Comparison of ENCODE assay signal across 9 mouse cellular contexts in genomic region chr11:99147920-99148289, GRCm38 (mm10). TPM values are rescaled to one million over a fixed set of nuclear protein-coding genes. Genes with fewer than 3 reads are reported as not detected.
A peak's percentile ranks its signal among the peaks of the same experiment; 100 is the strongest.
DNase-seq lines count a peak whose midpoint lies in the region; ATAC-seq and TF ChIP-seq lines count a peak whose summit lies in the region.
"Had no signal": no experiment of that assay in that cellular context is flagged by ENCODE, and none has a peak within 500 bp of the region (broad histone marks: within the 10 kb centered on the region; RNA-seq: fewer than 3 reads in every experiment).

No protein-coding gene starts in this region.

- H3K27ac ChIP-seq in lung, embryonic 15.5 days = peak overlapping the region; percentile 90
- peak overlapping the region; percentile 97 for H3K27ac ChIP-seq in embryonic facial prominence, embryonic 11.5 days (replicated peaks; ENCODE audit: low read depth, low read length)
- H3K27ac ChIP-seq in limb, embryonic 11.5 days (replicated peaks; ENCODE audit: low read depth, low read length) = peak overlapping the region; percentile 99
- peak overlapping the region; percentile 82 for H3K27ac ChIP-seq in stomach, postnatal 0 days (replicated peaks)

- no peak for TF ChIP-seq EP300 in stomach, postnatal 0 days (optimal IDR thresholded peaks at IDR 0.05)

- no peaks in the 10 kb centered on the region for H3K36me3 ChIP-seq in lung, embryonic 15.5 days
- H3K36me3 ChIP-seq in embryonic facial prominence, embryonic 11.5 days (replicated peaks; ENCODE audit: control insufficient read depth, insufficient read depth, low read depth, low read length) = no peaks in the 10 kb centered on the region
- no peaks in the 10 kb centered on the region for H3K36me3 ChIP-seq in limb, embryonic 11.5 days (ENCODE audit: control insufficient read depth, insufficient read depth, low read length)
- H3K36me3 ChIP-seq in stomach, postnatal 0 days (ENCODE audit: control insufficient read depth, insufficient read depth, low read length) = no peaks in the 10 kb centered on the region

- peaks cover 5% of the 10 kb centered on the region; the same call in 1 of the 2 replicates for H3K27me3 ChIP-seq in lung, embryonic 15.5 days
- H3K27me3 ChIP-seq in embryonic facial prominence, embryonic 11.5 days (ENCODE audit: control insufficient read depth, insufficient read depth, low read length) = no peaks in the 10 kb centered on the region
- H3K27me3 ChIP-seq in limb, embryonic 11.5 days (ENCODE audit: control insufficient read depth, insufficient read depth, low read length) = no peaks in the 10 kb centered on the region
- H3K27me3 ChIP-seq in stomach, postnatal 0 days (ENCODE audit: control insufficient read depth, insufficient read depth, low read length) = no peaks in the 10 kb centered on the region

- no peaks in the 10 kb centered on the region for H3K9me3 ChIP-seq in lung, embryonic 15.5 days
- H3K9me3 ChIP-seq in embryonic facial prominence, embryonic 11.5 days (replicated peaks; ENCODE audit: control insufficient read depth, low read length) = no peaks in the 10 kb centered on the region
- H3K9me3 ChIP-seq in limb, embryonic 11.5 days (ENCODE audit: control insufficient read depth, low read length) = no peaks in the 10 kb centered on the region
- H3K9me3 ChIP-seq in stomach, postnatal 0 days (ENCODE audit: control insufficient read depth, low read length) = no peaks in the 10 kb centered on the region

- H3K9ac ChIP-seq in lung, embryonic 15.5 days = no peak overlapping the region
- peak overlapping the region; percentile 43; the same call in 1 of the 2 replicates for H3K9ac ChIP-seq in embryonic facial prominence, embryonic 11.5 days (replicated peaks; ENCODE audit: low read length)
- peak overlapping the region; percentile 43 for H3K9ac ChIP-seq in limb, embryonic 11.5 days (ENCODE audit: low read length)
- H3K9ac ChIP-seq in stomach, postnatal 0 days (ENCODE audit: low read length) = no peak overlapping the region

- TF ChIP-seq CTCF in stomach, postnatal 0 days (IDR thresholded peaks at IDR 0.05; ENCODE audit: low read depth) = no peak

- H3K4me2 ChIP-seq in lung, embryonic 15.5 days = no peak overlapping the region
- no peak overlapping the region; the same call in 1 of the 2 replicates for H3K4me2 ChIP-seq in embryonic facial prominence, embryonic 11.5 days (ENCODE audit: low read depth, low read length)
- H3K4me2 ChIP-seq in limb, embryonic 11.5 days (ENCODE audit: low read depth, severe bottlenecking) = peak overlapping the region; percentile 18
- H3K4me2 ChIP-seq in stomach, postnatal 0 days (replicated peaks; ENCODE audit: low read depth) = no peak overlapping the region

- peaks cover 62% of the 10 kb centered on the region for H3K4me1 ChIP-seq in lung, embryonic 15.5 days
- H3K4me1 ChIP-seq in embryonic facial prominence, embryonic 11.5 days (ENCODE audit: control insufficient read depth, insufficient read depth, low read length) = peaks cover 16% of the 10 kb centered on the region
- peaks cover 47% of the 10 kb centered on the region for H3K4me1 ChIP-seq in limb, embryonic 11.5 days (ENCODE audit: control insufficient read depth, insufficient read depth, low read length)
- peaks cover 2% of the 10 kb centered on the region; the same call in 1 of the 2 replicates for H3K4me1 ChIP-seq in stomach, postnatal 0 days (replicated peaks; ENCODE audit: control insufficient read depth, insufficient read depth)

- 15% methylated on average over 4 of the region's 4 CpGs for WGBS in lung, embryonic 15.5 days
- WGBS in embryonic facial prominence, embryonic 11.5 days = 9% methylated on average over 4 of the region's 4 CpGs
- WGBS in limb, embryonic 11.5 days = 2% methylated on average over 4 of the region's 4 CpGs
- WGBS in stomach, postnatal 0 days = 36% methylated on average over 4 of the region's 4 CpGs

- no peak for DNase-seq in lung, postnatal 36 days
- DNase-seq in embryonic facial prominence, embryonic 11.5 days (ENCODE audit: low spot score) = peak; percentile 85
- no peak for DNase-seq in limb, embryonic 11.5 days (ENCODE audit: low spot score)
- no peak for DNase-seq in stomach, postnatal 0 days (ENCODE audit: low spot score)
- DNase-seq in cerebellum, adult 8-10 months = no peak
- no peak for DNase-seq in adrenal gland, adult 18-20 months (ENCODE audit: low spot score in 2 of 2)
- DNase-seq in frontal cortex, adult 2 months (ENCODE audit: extremely low spot score in 1 of 2, low spot score in 1 of 2) = no peak

- H3K4me3 ChIP-seq in lung, embryonic 15.5 days = no peak overlapping the region
- no peak overlapping the region for H3K4me3 ChIP-seq in embryonic facial prominence, embryonic 11.5 days (ENCODE audit: low read depth, low read length)
- H3K4me3 ChIP-seq in limb, embryonic 11.5 days (ENCODE audit: low read depth, low read length) = no peak overlapping the region
- no peak overlapping the region for H3K4me3 ChIP-seq in stomach, postnatal 0 days (ENCODE audit: low read depth, low read length)

- ATAC-seq in lung, embryonic 15.5 days (ENCODE audit: borderline replicate concordance, extremely low read depth, low FRiP score, low TSS enrichment) = peak; percentile 45; the same call in 1 of the 2 replicates
- ATAC-seq in embryonic facial prominence, embryonic 11.5 days (replicated peaks; ENCODE audit: insufficient number of reproducible peaks, low FRiP score, low TSS enrichment, low read depth) = peak; percentile 70
- peak; percentile 51 for ATAC-seq in limb, embryonic 11.5 days (ENCODE audit: insufficient number of reproducible peaks, low FRiP score, low TSS enrichment, low read depth)
- peak; percentile 34; the same call in 1 of the 2 replicates for ATAC-seq in stomach, postnatal 0 days (ENCODE audit: low FRiP score, low TSS enrichment)

RNA-seq across cellular contexts. Expression of gene Ccr7, which starts 7.0 kb away (rescaled TPM):
- 0.13 and 0.29 TPM in 2 replicates for polyA plus RNA-seq in lung, embryonic 15.5 days (2015; fragmentation: Nextera tagmentation; extraction: Ambion mirVana)
- 0.31 and 0.60 TPM in 2 replicates for polyA plus RNA-seq in embryonic facial prominence, embryonic 11.5 days (2014; fragmentation: Nextera tagmentation; extraction: Ambion mirVana)
- 1.0 and 1.3 TPM in 2 replicates for polyA plus RNA-seq in limb, embryonic 11.5 days (2014; fragmentation: Nextera tagmentation; extraction: Ambion mirVana)
- 0.05 and 0.07 TPM in 2 replicates for polyA plus RNA-seq in stomach, postnatal 0 days (2015; fragmentation: Nextera tagmentation; extraction: Ambion mirVana)
- under 1 TPM in 1 of 2 experiments, not detected in 1; 0.38 TPM for total RNA-seq in adrenal gland, adult 18-20 months (2021)
- polyA plus RNA-seq in frontal cortex, adult 2 months (2012; rRNA removed) = 0.14 and 0.19 TPM in 2 replicates
- total RNA-seq: megakaryocyte-erythroid progenitor cell, adult 5-6 weeks had no signal

RNA-seq across cellular contexts. Expression of gene Tns4, which starts 58.8 kb away (rescaled TPM):
- 0.21 and 0.42 TPM in 2 replicates for polyA plus RNA-seq in lung, embryonic 15.5 days (2015; fragmentation: Nextera tagmentation; extraction: Ambion mirVana)
- 0.22 and 0.86 TPM in 2 replicates for polyA plus RNA-seq in embryonic facial prominence, embryonic 11.5 days (2014; fragmentation: Nextera tagmentation; extraction: Ambion mirVana)
- 1.2 and 1.6 TPM in 2 replicates for polyA plus RNA-seq in limb, embryonic 11.5 days (2014; fragmentation: Nextera tagmentation; extraction: Ambion mirVana)
- 0.82 and 1.1 TPM in 2 replicates for polyA plus RNA-seq in stomach, postnatal 0 days (2015; fragmentation: Nextera tagmentation; extraction: Ambion mirVana)
- total RNA-seq in adrenal gland, adult 18-20 months (2021) = under 1 TPM; 0.43 to 0.67 TPM
- polyA plus RNA-seq in frontal cortex, adult 2 months (2012; rRNA removed) = 0.19 and 0.34 TPM in 2 replicates
- total RNA-seq: megakaryocyte-erythroid progenitor cell, adult 5-6 weeks had no signal

Comparison
In these comparisons a context has a peak if more than half of its experiments do, and no peak if none do; other contexts are left out.
1. H3K9ac ChIP-seq: peak in embryonic facial prominence, embryonic 11.5 days (single experiment) and limb, embryonic 11.5 days (single experiment); none in lung, embryonic 15.5 days (single experiment) and stomach, postnatal 0 days (single experiment).
2. Peak in every context shown above with its lines, with median percentiles within 50 percentile points of each other: ATAC-seq and H3K27ac ChIP-seq.